Mouse (Mus musculus): Measurements from ENCODE around the gene Dsel. TPM values are rescaled to one million over a fixed set of nuclear protein-coding genes. Genes with fewer than 3 reads are reported as not detected.

Dsel gene
- total RNA-seq (2014; rRNA removed; ENCODE audit: low replicate concordance) (4.1 and 4.7 TPM in 2 replicates), polyA plus RNA-seq (2015; fragmentation: Nextera tagmentation; extraction: Ambion mirVana) (3.4 and 3.8 TPM in 2 replicates)

DNA sequence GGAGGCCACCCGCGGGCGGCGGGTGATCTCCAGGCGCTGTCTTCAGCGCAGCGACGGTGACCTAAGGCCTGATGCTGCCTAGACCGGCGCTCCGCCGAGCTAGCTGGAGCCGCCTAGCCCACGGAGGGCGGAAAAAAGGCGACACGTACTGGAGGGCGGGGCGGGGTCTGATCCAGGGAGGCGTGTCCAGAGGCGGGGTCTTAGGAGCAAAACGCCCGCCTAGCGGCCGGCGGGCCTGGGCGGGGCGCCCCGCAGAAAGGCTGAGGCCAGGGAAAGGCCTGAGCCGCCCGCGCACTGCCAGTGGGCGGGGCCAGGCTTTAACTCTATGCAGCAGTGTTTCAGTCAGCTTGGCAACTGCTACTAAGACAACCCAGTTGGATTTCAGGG lies at the start of gene Dsel:
Gene Dsel (minus strand): TSS at position 140 of the 387 bp plus-strand sequence.
- no peak for TF ChIP-seq EP300 (IDR thresholded peaks at IDR 0.05; ENCODE audit: low read depth)
- TF ChIP-seq CTCF (IDR thresholded peaks at IDR 0.05; ENCODE audit: low read depth) = peak; percentile 28
- H3K27ac ChIP-seq (ENCODE audit: low read depth) = peak within 1 kb of the TSS; percentile 70
- ATAC-seq (ENCODE audit: insufficient read depth, low read depth) (peak; percentile 97), DNase-seq (ENCODE audit: low spot score) (peak; percentile 92)
- peak within 1 kb of the TSS; percentile 74 for H3K4me2 ChIP-seq (ENCODE audit: low read depth, low read length)
- 0 out of 2 replicates have a peak, but pooled peaks cover 3% of the 10 kb centered on the region for H3K4me1 ChIP-seq (ENCODE audit: control insufficient read depth, insufficient read depth)
- peak within 1 kb of the TSS; percentile 49 for H3K9ac ChIP-seq (replicated peaks; ENCODE audit: low read depth, low read length)
- H3K27me3 ChIP-seq (ENCODE audit: control insufficient read depth, insufficient read depth, low read length) = 0 out of 2 replicates have a peak, but pooled peaks cover 3% of the 10 kb centered on the region
- H3K4me3 ChIP-seq (ENCODE audit: low read depth, low read length) = peak within 1 kb of the TSS; percentile 57
- H3K36me3 ChIP-seq (replicated peaks; ENCODE audit: control insufficient read depth, insufficient read depth, low read length) = no peaks in the 10 kb centered on the region
- 1% methylated on average over 28 of the region's 33 CpGs for WGBS
- no peaks in the 10 kb centered on the region for H3K9me3 ChIP-seq (replicated peaks; ENCODE audit: control insufficient read depth, low read length)

DNA sequence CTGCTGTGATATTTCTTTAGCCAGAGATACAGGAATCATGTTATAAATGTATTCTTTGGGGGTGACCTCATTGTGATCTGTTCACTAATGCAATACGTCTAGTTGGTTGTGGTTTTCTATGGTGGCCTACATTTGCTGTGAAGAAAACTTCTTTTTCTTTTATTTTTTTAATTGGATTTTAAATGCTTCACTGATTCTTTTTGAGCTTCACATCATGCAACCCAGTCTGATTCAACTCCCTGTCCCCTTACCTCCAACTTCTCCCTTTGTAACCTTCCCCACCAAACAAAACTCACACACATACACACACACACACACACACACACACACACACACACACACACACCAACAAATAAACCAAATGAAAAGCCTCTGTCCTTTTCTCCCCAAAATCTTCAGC lies 46.7 kb upstream of the Dsel start:
- Histone ChIP-seq H3K4me3 (ENCODE audit: low read depth, low read length) (no peak overlapping the region), H3K9ac (replicated peaks; ENCODE audit: low read depth, low read length) (no peak overlapping the region), H3K27me3 (ENCODE audit: control insufficient read depth, insufficient read depth, low read length) (no peaks in the 10 kb centered on the region), H3K9me3 (replicated peaks; ENCODE audit: control insufficient read depth, low read length) (no peaks in the 10 kb centered on the region), H3K27ac (ENCODE audit: low read depth) (no peak overlapping the region), H3K36me3 (replicated peaks; ENCODE audit: control insufficient read depth, insufficient read depth, low read length) (no peaks in the 10 kb centered on the region), H3K4me2 (ENCODE audit: low read depth, low read length) (no peak overlapping the region), H3K4me1 (ENCODE audit: control insufficient read depth, insufficient read depth) (no peaks in the 10 kb centered on the region)
- DNase-seq (ENCODE audit: low spot score) (no peak), ATAC-seq (ENCODE audit: insufficient read depth, low read depth) (no peak)
- TF ChIP-seq CTCF (IDR thresholded peaks at IDR 0.05; ENCODE audit: low read depth) (no peak), EP300 (IDR thresholded peaks at IDR 0.05; ENCODE audit: low read depth) (no peak)
- WGBS = 60% methylated on average over 1 of the region's 1 CpGs

DNA sequence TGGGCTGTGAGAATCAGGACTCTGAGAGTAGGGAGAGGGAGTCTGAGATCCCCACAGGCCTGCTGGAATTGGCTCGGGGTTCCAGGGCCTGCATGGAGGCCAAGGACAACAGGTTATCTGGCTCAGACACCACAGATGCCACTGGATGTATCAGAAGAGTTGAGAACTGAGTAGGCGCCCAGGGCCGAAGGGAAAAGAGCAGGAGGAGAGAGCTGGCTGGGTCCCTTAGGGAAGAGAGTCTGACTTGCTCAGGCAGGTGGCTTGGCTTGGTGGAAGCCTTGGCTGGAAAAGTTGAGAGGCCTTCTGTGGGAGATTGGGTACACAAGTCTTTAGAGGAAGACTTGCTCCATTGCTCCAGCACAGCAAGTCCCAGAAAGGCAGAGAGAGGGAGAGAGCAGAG lies 18.6 kb upstream of the Dsel start:
- Histone ChIP-seq H3K9me3 (replicated peaks; ENCODE audit: control insufficient read depth, low read length) (no peaks in the 10 kb centered on the region), H3K9ac (replicated peaks; ENCODE audit: low read depth, low read length) (no peak overlapping the region), H3K4me2 (ENCODE audit: low read depth, low read length) (no peak overlapping the region), H3K36me3 (replicated peaks; ENCODE audit: control insufficient read depth, insufficient read depth, low read length) (no peaks in the 10 kb centered on the region), H3K27ac (ENCODE audit: low read depth) (no peak overlapping the region), H3K27me3 (ENCODE audit: control insufficient read depth, insufficient read depth, low read length) (no peaks in the 10 kb centered on the region), H3K4me3 (ENCODE audit: low read depth, low read length) (no peak overlapping the region), H3K4me1 (ENCODE audit: control insufficient read depth, insufficient read depth) (no peaks in the 10 kb centered on the region)
- no peak for DNase-seq (ENCODE audit: low spot score)
- WGBS = 65% methylated on average over 3 of the region's 3 CpGs
- no peak for TF ChIP-seq EP300 (IDR thresholded peaks at IDR 0.05; ENCODE audit: low read depth)
- TF ChIP-seq CTCF (IDR thresholded peaks at IDR 0.05; ENCODE audit: low read depth) = no peak
- ATAC-seq (ENCODE audit: insufficient read depth, low read depth) = no peak

GRCm38 (mm10) chr1:111875784-111876183 lies 11.1 kb upstream of the Dsel start:
- no peaks in the 10 kb centered on the region for H3K27me3 ChIP-seq (ENCODE audit: control insufficient read depth, insufficient read depth, low read length)
- no peak overlapping the region for H3K4me2 ChIP-seq (ENCODE audit: low read depth, low read length)
- no peak overlapping the region for H3K9ac ChIP-seq (replicated peaks; ENCODE audit: low read depth, low read length)
- no peaks in the 10 kb centered on the region for H3K4me1 ChIP-seq (ENCODE audit: control insufficient read depth, insufficient read depth)
- TF ChIP-seq CTCF (IDR thresholded peaks at IDR 0.05; ENCODE audit: low read depth) = no peak
- TF ChIP-seq EP300 (IDR thresholded peaks at IDR 0.05; ENCODE audit: low read depth) = no peak
- no peaks in the 10 kb centered on the region for H3K36me3 ChIP-seq (replicated peaks; ENCODE audit: control insufficient read depth, insufficient read depth, low read length)
- no peak for DNase-seq (ENCODE audit: low spot score)
- no peak for ATAC-seq (ENCODE audit: insufficient read depth, low read depth)
- no peak overlapping the region for H3K27ac ChIP-seq (ENCODE audit: low read depth)
- H3K4me3 ChIP-seq (ENCODE audit: low read depth, low read length) = no peak overlapping the region
- H3K9me3 ChIP-seq (replicated peaks; ENCODE audit: control insufficient read depth, low read length) = no peaks in the 10 kb centered on the region

DNA sequence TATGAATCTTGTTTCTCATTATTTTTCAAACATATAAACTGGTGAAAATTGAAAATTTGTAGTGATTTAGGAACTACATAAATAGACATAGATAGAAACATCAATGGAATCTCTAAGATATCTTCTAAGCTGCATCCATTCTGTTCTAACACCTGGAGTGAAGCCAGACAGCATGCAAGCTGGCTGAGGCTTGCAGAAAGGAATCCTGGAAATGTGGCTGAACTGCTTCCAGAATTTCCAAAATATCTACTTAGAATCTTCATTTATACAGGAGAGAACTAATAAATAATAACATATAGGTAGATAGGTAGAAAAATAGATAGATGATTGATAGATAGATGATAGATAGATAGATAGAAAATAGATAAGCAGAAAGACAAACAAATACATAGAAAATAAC lies 8.5 kb upstream of the Dsel start:
- TF ChIP-seq CTCF (IDR thresholded peaks at IDR 0.05; ENCODE audit: low read depth) = no peak
- no peak for TF ChIP-seq EP300 (IDR thresholded peaks at IDR 0.05; ENCODE audit: low read depth)
- ATAC-seq (ENCODE audit: insufficient read depth, low read depth) = no peak

DNA sequence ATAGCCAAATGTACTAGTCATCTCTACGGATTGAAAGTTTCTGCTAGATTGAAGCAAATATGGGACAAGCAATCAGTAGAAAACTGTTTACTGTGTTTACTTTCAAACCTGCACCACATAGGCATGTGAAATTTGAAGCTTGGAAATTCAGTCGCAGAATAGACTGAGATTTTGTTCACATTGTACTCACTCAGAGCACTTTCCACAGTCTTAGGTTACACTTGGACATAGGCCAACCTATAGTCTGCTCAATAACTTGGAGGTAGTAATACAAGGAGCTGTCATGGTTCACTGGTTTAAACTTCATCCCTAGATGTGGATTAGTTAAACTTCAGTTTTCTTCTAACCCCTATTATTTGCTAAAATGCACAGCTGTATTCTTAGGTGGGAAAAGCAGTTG lies 749 bp upstream of the Dsel start:
- 0 out of 2 replicates have a peak, but pooled peaks cover 3% of the 10 kb centered on the region for H3K4me1 ChIP-seq (ENCODE audit: control insufficient read depth, insufficient read depth)
- 57% methylated on average over 2 of the region's 2 CpGs for WGBS
- H3K9me3 ChIP-seq (replicated peaks; ENCODE audit: control insufficient read depth, low read length) = no peaks in the 10 kb centered on the region
- ATAC-seq (ENCODE audit: insufficient read depth, low read depth) = no peak
- DNase-seq (ENCODE audit: low spot score) = no peak
- H3K36me3 ChIP-seq (replicated peaks; ENCODE audit: control insufficient read depth, insufficient read depth, low read length) = no peaks in the 10 kb centered on the region
- no peak overlapping the region for H3K9ac ChIP-seq (replicated peaks; ENCODE audit: low read depth, low read length)
- H3K27ac ChIP-seq (ENCODE audit: low read depth) = no peak overlapping the region
- no peak overlapping the region; the same call in 1 of the 2 replicates for H3K4me3 ChIP-seq (ENCODE audit: low read depth, low read length)
- TF ChIP-seq EP300 (IDR thresholded peaks at IDR 0.05; ENCODE audit: low read depth) (no peak), CTCF (IDR thresholded peaks at IDR 0.05; ENCODE audit: low read depth) (no peak)
- H3K27me3 ChIP-seq (ENCODE audit: control insufficient read depth, insufficient read depth, low read length) = 0 out of 2 replicates have a peak, but pooled peaks cover 3% of the 10 kb centered on the region
- peak overlapping the region; percentile 74; the same call in 1 of the 2 replicates for H3K4me2 ChIP-seq (ENCODE audit: low read depth, low read length)

More for the DNA sequence above, 8.5 kb upstream of the Dsel start:
- no peak overlapping the region for H3K4me3 ChIP-seq (ENCODE audit: low read depth, low read length)
- H3K36me3 ChIP-seq (replicated peaks; ENCODE audit: control insufficient read depth, insufficient read depth, low read length) = no peaks in the 10 kb centered on the region
- no peak overlapping the region for H3K4me2 ChIP-seq (ENCODE audit: low read depth, low read length)
- no peaks in the 10 kb centered on the region for H3K9me3 ChIP-seq (replicated peaks; ENCODE audit: control insufficient read depth, low read length)
- no peak for DNase-seq (ENCODE audit: low spot score)
- no peaks in the 10 kb centered on the region for H3K27me3 ChIP-seq (ENCODE audit: control insufficient read depth, insufficient read depth, low read length)
- H3K9ac ChIP-seq (replicated peaks; ENCODE audit: low read depth, low read length) = no peak overlapping the region
- H3K27ac ChIP-seq (ENCODE audit: low read depth) = no peak overlapping the region
- no peaks in the 10 kb centered on the region for H3K4me1 ChIP-seq (ENCODE audit: control insufficient read depth, insufficient read depth)

All from heart, postnatal 0 days (tissue).